Mouse (Mus musculus): ENCODE results near the gene Fmnl2.

GRCm38 (mm10) chr2:52894983-52895621 is 37.4 kb downstream of the Fmnl2 start:
- TF ChIP-seq CTCF (IDR thresholded peaks at IDR 0.05; ENCODE audit: low read depth) (no peak), EP300 (optimal IDR thresholded peaks at IDR 0.05) (no peak)
